31 mouse cellular contexts compared by ENCODE assay signal in genomic region chr7:103397758-103398157, GRCm38 (mm10). TPM values are rescaled to one million over a fixed set of nuclear protein-coding genes. Genes with fewer than 3 reads are reported as not detected.
A peak's percentile ranks its signal among the peaks of the same experiment; 100 is the strongest.
DNase-seq lines count a peak whose midpoint lies in the region; ATAC-seq and TF ChIP-seq lines count a peak whose summit lies in the region.
"Had no signal": no experiment of that assay in that cellular context is flagged by ENCODE, and none has a peak within 500 bp of the region (broad histone marks: within the 10 kb centered on the region; RNA-seq: fewer than 3 reads in every experiment).

No protein-coding gene starts in this region.

- H3K36me3 ChIP-seq in ES-E14 (ENCODE audit: control insufficient read depth, insufficient read depth, low read length, poor library complexity, severe bottlenecking) = no peaks in the 10 kb centered on the region
- H3K36me3 ChIP-seq in intestine, embryonic 16.5 days (ENCODE audit: control insufficient read depth, insufficient read depth, low read length) = no peaks in the 10 kb centered on the region
- no peaks in the 10 kb centered on the region for H3K36me3 ChIP-seq in thymus, adult 2 months (ENCODE audit: control insufficient read depth, insufficient read depth, low read length)
- H3K36me3 ChIP-seq: G1E had no signal

- in situ Hi-C loops in ES-E14 (cut with MboI; ENCODE audit: low sequenced_read_pairs in 2 of 2, unreplicated experiment in 2 of 2) = no loop called here

- H3K27ac ChIP-seq in ES-E14 (ENCODE audit: insufficient read depth, low read depth, low read length, poor library complexity, severe bottlenecking) = peak overlapping the region; percentile 5; the same call in 1 of the 2 replicates
- no peak overlapping the region for H3K27ac ChIP-seq in intestine, embryonic 16.5 days (ENCODE audit: low read length)
- no peak overlapping the region for H3K27ac ChIP-seq in thymus, adult 2 months (ENCODE audit: control insufficient read depth, insufficient read depth, low read length)

- no peaks in the 10 kb centered on the region for H3K27me3 ChIP-seq in intestine, embryonic 16.5 days (replicated peaks; ENCODE audit: control insufficient read depth, insufficient read depth, low read length)
- no peaks in the 10 kb centered on the region for H3K27me3 ChIP-seq in thymus, adult 2 months (ENCODE audit: control insufficient read depth, insufficient read depth, low read length)
- H3K27me3 ChIP-seq: CH12.LX, Patski had no signal

- no peaks in the 10 kb centered on the region for H3K9me3 ChIP-seq in ES-E14 (ENCODE audit: control insufficient read depth, insufficient read depth, low read depth, low read length)
- no peaks in the 10 kb centered on the region for H3K9me3 ChIP-seq in intestine, embryonic 16.5 days (ENCODE audit: control insufficient read depth, low read length)
- H3K9me3 ChIP-seq: G1E had no signal

- peaks cover 1 to 5% of the 10 kb centered on the region in 2 experiments; a peak in 2 of 4 replicates for H3K4me1 ChIP-seq in ES-E14 (ENCODE audit: control insufficient read depth in 2 of 2, insufficient read depth in 2 of 2, low read length in 2 of 2, poor library complexity in 1 of 2)
- H3K4me1 ChIP-seq in intestine, embryonic 16.5 days (ENCODE audit: control insufficient read depth, insufficient read depth, low read length) = no peaks in the 10 kb centered on the region
- no peaks in the 10 kb centered on the region for H3K4me1 ChIP-seq in thymus, adult 2 months (replicated peaks; ENCODE audit: control insufficient read depth, insufficient read depth, low read length)

- TF ChIP-seq POLR2A in thymus, adult 2 months (IDR thresholded peaks at IDR 0.05; ENCODE audit: control insufficient read depth, extremely low read depth, insufficient read depth, low read length, poor library complexity) = no peak

- H3K9ac ChIP-seq in ES-E14 (ENCODE audit: insufficient read depth, low read depth, low read length, poor library complexity, severe bottlenecking) = no peak overlapping the region
- no peak overlapping the region for H3K9ac ChIP-seq in intestine, embryonic 16.5 days (ENCODE audit: low read depth, low read length)

- TF ChIP-seq CTCF in thymus, adult 2 months (IDR thresholded peaks at IDR 0.05; ENCODE audit: borderline replicate concordance, control insufficient read depth, extremely low read depth, insufficient read depth, low read length, poor library complexity) = no peak

- ATAC-seq in intestine, embryonic 16.5 days = no peak
- ATAC-seq: activated CD4-positive, CD25-positive, alpha-beta regulatory T cell, adult 4 months; CD4-positive, CD25-positive, alpha-beta regulatory T cell, adult 4 months; Patski had no signal

- no peak overlapping the region for H3K4me3 ChIP-seq in ES-E14 (ENCODE audit: insufficient read depth in 1 of 2, low read depth in 1 of 2, low read length in 2 of 2, poor library complexity in 1 of 2, severe bottlenecking in 1 of 2)
- H3K4me3 ChIP-seq in intestine, embryonic 16.5 days (ENCODE audit: low read length) = no peak overlapping the region
- H3K4me3 ChIP-seq in thymus, adult 2 months (ENCODE audit: control insufficient read depth, insufficient read depth, low read length) = no peak overlapping the region

- no peak overlapping the region for H3K4me2 ChIP-seq in intestine, embryonic 16.5 days (ENCODE audit: low read depth, low read length)

- DNase-seq in ES-CJ7 (ENCODE audit: low read depth, low spot score) (peak; percentile 52), ES-E14 (ENCODE audit: low read depth, low spot score) (no peak), R1 (ENCODE audit: low read depth, low spot score) (peak; percentile 64), ZHBTc4 (ENCODE audit: low read depth, low spot score) (peak; percentile 26)
- DNase-seq in cerebellum, adult 18-20 months = no peak
- DNase-seq in ovary, postnatal 10 days (ENCODE audit: low spot score) = no peak
- no peak for DNase-seq in thymus, adult 2 months
- DNase-seq: adrenal gland, adult 2 months; adrenal gland, adult 8-10 months; adrenal gland, postnatal 10 days; adrenal gland, postnatal 14 days; adrenal gland, postnatal 25 days; adrenal gland, postnatal 36 days; B cell, adult 2 months; cerebellum, adult 11 months; cerebellum, adult 11-12 months; cerebellum, adult 2 months; cerebellum, adult 8-10 months; cerebellum, adult 9-10 months; cerebellum, adult 9-11 months had no signal

TF ChIP-seq in ES-E14, 5 proteins besides CTCF, POLR2A, EP300 and RAD21:
- TF ChIP-seq CHD2 (IDR thresholded peaks at IDR 0.05; ENCODE audit: low read depth, low read length) (no peak), ZC3H11A (IDR thresholded peaks at IDR 0.05; ENCODE audit: borderline replicate concordance, low read depth, low read length) (no peak), MAFK (IDR thresholded peaks at IDR 0.05; ENCODE audit: insufficient read depth, low read depth, low read length) (no peak), ZNF384 (IDR thresholded peaks at IDR 0.05; ENCODE audit: low read depth, low read length) (no peak), HCFC1 (IDR thresholded peaks at IDR 0.05; ENCODE audit: borderline replicate concordance, insufficient read depth, low read length) (no peak)

RNA-seq across cellular contexts. Expression of gene Olfr603, which starts 11.8 kb away (rescaled TPM):
- total RNA-seq in ES-E14 (2012; rRNA removed) = not detected in 2 replicates
- polyA plus RNA-seq in intestine, embryonic 16.5 days (2015; fragmentation: Nextera tagmentation; extraction: Ambion mirVana) = not detected in 2 replicates
- not detected in 2 replicates for polyA plus RNA-seq in thymus, adult 2 months (2012; rRNA removed)
- total RNA-seq: adrenal gland, adult 18-20 months; adrenal gland, adult 2 months; adrenal gland, adult 8-10 months; adrenal gland, postnatal 10 days; adrenal gland, postnatal 14 days; adrenal gland, postnatal 25 days; adrenal gland, postnatal 36 days; adrenal gland, postnatal 4 days; CH12.LX; G1E; MEL had no signal
- polyA plus RNA-seq: activated CD4-positive, CD25-positive, alpha-beta regulatory T cell, adult 4 months; adrenal gland, adult 2 months; brain, embryonic 14.5 days; C2C12; cerebellum, adult 2 months; G1E; Patski had no signal

RNA-seq across cellular contexts. Expression of gene Usp17lc, which starts 17.1 kb away (rescaled TPM):
- 3.7 and 6.4 TPM in 2 replicates for total RNA-seq in ES-E14 (2012; rRNA removed)
- polyA plus RNA-seq in intestine, embryonic 16.5 days (2015; fragmentation: Nextera tagmentation; extraction: Ambion mirVana) = not detected in 2 replicates
- 0.13 TPM in 1 of 2 replicates, not detected in the other for polyA plus RNA-seq in thymus, adult 2 months (2012; rRNA removed)
- total RNA-seq: adrenal gland, adult 18-20 months; adrenal gland, adult 2 months; adrenal gland, adult 8-10 months; adrenal gland, postnatal 10 days; adrenal gland, postnatal 14 days; adrenal gland, postnatal 25 days; adrenal gland, postnatal 36 days; adrenal gland, postnatal 4 days; CH12.LX; MEL had no signal
- polyA plus RNA-seq: activated CD4-positive, CD25-positive, alpha-beta regulatory T cell, adult 4 months; adrenal gland, adult 2 months; brain, embryonic 14.5 days; CD4-positive, CD25-positive, alpha-beta regulatory T cell, adult 4 months; cerebellum, adult 2 months; G1E; Patski had no signal

RNA-seq across cellular contexts. Expression of gene Olfr601, which starts 35.3 kb away (rescaled TPM):
- not detected in 2 replicates for total RNA-seq in ES-E14 (2012; rRNA removed)
- polyA plus RNA-seq in intestine, embryonic 16.5 days (2015; fragmentation: Nextera tagmentation; extraction: Ambion mirVana) = not detected in 2 replicates
- not detected in 2 replicates for polyA plus RNA-seq in thymus, adult 2 months (2012; rRNA removed)
- total RNA-seq: adrenal gland, adult 18-20 months; adrenal gland, adult 2 months; adrenal gland, adult 8-10 months; adrenal gland, postnatal 10 days; adrenal gland, postnatal 14 days; adrenal gland, postnatal 25 days; adrenal gland, postnatal 36 days; adrenal gland, postnatal 4 days; CH12.LX; MEL had no signal
- polyA plus RNA-seq: activated CD4-positive, CD25-positive, alpha-beta regulatory T cell, adult 4 months; adrenal gland, adult 2 months; brain, embryonic 14.5 days; C2C12; cerebellum, adult 2 months; G1E; Patski had no signal

RNA-seq across cellular contexts. Expression of gene Olfr605, which starts 47.5 kb away (rescaled TPM):
- total RNA-seq in ES-E14 (2012; rRNA removed) = not detected in 2 replicates
- not detected in 2 replicates for polyA plus RNA-seq in intestine, embryonic 16.5 days (2015; fragmentation: Nextera tagmentation; extraction: Ambion mirVana)
- not detected in 2 replicates for polyA plus RNA-seq in thymus, adult 2 months (2012; rRNA removed)
- total RNA-seq: adrenal gland, adult 18-20 months; adrenal gland, adult 2 months; adrenal gland, adult 8-10 months; adrenal gland, postnatal 10 days; adrenal gland, postnatal 14 days; adrenal gland, postnatal 25 days; adrenal gland, postnatal 36 days; adrenal gland, postnatal 4 days; CH12.LX; MEL had no signal
- polyA plus RNA-seq: activated CD4-positive, CD25-positive, alpha-beta regulatory T cell, adult 4 months; adrenal gland, adult 2 months; brain, embryonic 14.5 days; C2C12; CD4-positive, CD25-positive, alpha-beta regulatory T cell, adult 4 months; cerebellum, adult 2 months; G1E; Patski had no signal

RNA-seq across cellular contexts. Expression of gene Olfr600, which starts 48.3 kb away (rescaled TPM):
- not detected in 2 replicates for total RNA-seq in ES-E14 (2012; rRNA removed)
- not detected in 2 replicates for polyA plus RNA-seq in intestine, embryonic 16.5 days (2015; fragmentation: Nextera tagmentation; extraction: Ambion mirVana)
- polyA plus RNA-seq in thymus, adult 2 months (2012; rRNA removed) = not detected in 2 replicates
- total RNA-seq: adrenal gland, adult 18-20 months; adrenal gland, adult 2 months; adrenal gland, adult 8-10 months; adrenal gland, postnatal 10 days; adrenal gland, postnatal 14 days; adrenal gland, postnatal 25 days; adrenal gland, postnatal 36 days; adrenal gland, postnatal 4 days; CH12.LX; MEL had no signal
- polyA plus RNA-seq: activated CD4-positive, CD25-positive, alpha-beta regulatory T cell, adult 4 months; adrenal gland, adult 2 months; brain, embryonic 14.5 days; C2C12; CD4-positive, CD25-positive, alpha-beta regulatory T cell, adult 4 months; cerebellum, adult 2 months; G1E; Patski had no signal

Comparison
In these comparisons a context has a peak if more than half of its experiments do, and no peak if none do; other contexts are left out.
1. DNase-seq: peak in ES-CJ7 (single experiment), R1 (single experiment) and ZHBTc4 (single experiment); none in ES-E14 (single experiment), cerebellum, adult 18-20 months (0 of 2), ovary, postnatal 10 days (single experiment) and thymus, adult 2 months (single experiment).